Comparison of ENCODE assay signal across 20 mouse cellular contexts in genomic region chr2:102894785-102895184, GRCm38 (mm10). TPM values are rescaled to one million over a fixed set of nuclear protein-coding genes. Genes with fewer than 3 reads are reported as not detected.
A peak's percentile ranks its signal among the peaks of the same experiment; 100 is the strongest.
DNase-seq lines count a peak whose midpoint lies in the region; ATAC-seq and TF ChIP-seq lines count a peak whose summit lies in the region.
"Had no signal": no experiment of that assay in that cellular context is flagged by ENCODE, and none has a peak within 500 bp of the region (broad histone marks: within the 10 kb centered on the region; RNA-seq: fewer than 3 reads in every experiment).

No protein-coding gene starts in this region.

- peak; percentile 24 to 28 for DNase-seq in adrenal gland, postnatal 36 days
- no peak for DNase-seq in adrenal gland, postnatal 4 days (ENCODE audit: low spot score in 2 of 2)
- no peak for DNase-seq in CH12.LX (ENCODE audit: extremely low read depth)
- peak; percentile 58 for DNase-seq in lung, postnatal 25 days (ENCODE audit: low spot score)
- DNase-seq in hindbrain, embryonic 11.5 days (ENCODE audit: low spot score): no peak
- no peak for DNase-seq in layer of hippocampus, postnatal 10 days (ENCODE audit: low spot score in 2 of 2)
- DNase-seq: cerebellum, postnatal 10 days; gastrocnemius, adult 2 months; heart, adult 11 months; kidney, adult 9 months; kidney, postnatal 36 days had no signal

- H3K4me2 ChIP-seq in CH12.LX (ENCODE audit: insufficient read depth, low read depth, poor library complexity, severe bottlenecking): peak overlapping the region; percentile 21; the same call in 1 of the 2 replicates
- H3K4me2 ChIP-seq in hindbrain, embryonic 11.5 days (replicated peaks; ENCODE audit: low read depth, low read length): no peak overlapping the region
- H3K4me2 ChIP-seq: forebrain, embryonic 15.5 days; heart, embryonic 15.5 days; limb, embryonic 15.5 days; neural tube, embryonic 12.5 days had no signal

- no peak overlapping the region for H3K9ac ChIP-seq in CH12.LX (ENCODE audit: insufficient read depth, low read depth)
- no peak overlapping the region for H3K9ac ChIP-seq in hindbrain, embryonic 11.5 days (ENCODE audit: low read depth, low read length)
- H3K9ac ChIP-seq: forebrain, embryonic 15.5 days; heart, embryonic 15.5 days; limb, embryonic 15.5 days; neural tube, embryonic 12.5 days had no signal

- H3K4me3 ChIP-seq in CH12.LX (replicated peaks in 1 of 3; ENCODE audit: low read depth in 2 of 3, low read length in 2 of 3, poor library complexity in 1 of 3): no peak overlapping the region
- no peak overlapping the region for H3K4me3 ChIP-seq in hindbrain, embryonic 11.5 days (ENCODE audit: low read depth, low read length)
- H3K4me3 ChIP-seq: forebrain, embryonic 15.5 days; gastrocnemius, adult 2 months; heart, embryonic 15.5 days; limb, embryonic 15.5 days; neural tube, embryonic 12.5 days had no signal

- TF ChIP-seq CTCF in CH12.LX (conservative IDR thresholded peaks at IDR 0.05 in 1 of 2, IDR thresholded peaks at IDR 0.05 in 1 of 2; ENCODE audit: low read depth in 2 of 2, low read length in 2 of 2): no peak

- H3K79me2 ChIP-seq in CH12.LX (replicated peaks; ENCODE audit: control insufficient read depth, extremely low read depth, insufficient read depth, poor library complexity, severe bottlenecking): peaks cover 94% of the 10 kb centered on the region

- dilution Hi-C loops in CH12.LX (cut with MboI; ENCODE audit: extremely low pct_ligation_motif_present, extremely low pct_unique_long_range_greater_than_20kb, low sequenced_read_pairs): no loop called here

- 76% methylated on average over 4 of the region's 4 CpGs for WGBS in hindbrain, embryonic 11.5 days

- no peaks in the 10 kb centered on the region for H3K9me3 ChIP-seq in CH12.LX (replicated peaks; ENCODE audit: low read length)
- no peaks in the 10 kb centered on the region for H3K9me3 ChIP-seq in hindbrain, embryonic 11.5 days (ENCODE audit: control insufficient read depth, low read length)
- H3K9me3 ChIP-seq: forebrain, embryonic 15.5 days; heart, embryonic 15.5 days; limb, embryonic 15.5 days; neural tube, embryonic 12.5 days had no signal

- no peak for TF ChIP-seq RAD21 in CH12.LX (IDR thresholded peaks at IDR 0.05; ENCODE audit: low read depth, low read length)

- TF ChIP-seq POLR2A in CH12.LX (IDR thresholded peaks at IDR 0.05; ENCODE audit: low read depth, low read length): no peak

- H3K36me3 ChIP-seq in CH12.LX (replicated peaks in 1 of 2; ENCODE audit: control insufficient read depth in 1 of 2, insufficient read depth in 1 of 2, low read length in 1 of 2): peaks cover 24 to 74% of the 10 kb centered on the region in 2 experiments
- no peaks in the 10 kb centered on the region for H3K36me3 ChIP-seq in hindbrain, embryonic 11.5 days (ENCODE audit: control insufficient read depth, insufficient read depth, low read length)
- H3K36me3 ChIP-seq: forebrain, embryonic 15.5 days; heart, embryonic 15.5 days; limb, embryonic 15.5 days; neural tube, embryonic 12.5 days had no signal

- in situ Hi-C loops in CH12.LX (cut with MboI; ENCODE audit: low pct_ligation_motif_present, low pct_unique_long_range_greater_than_20kb, low sequenced_read_pairs): loop anchor here (5.0 kb wide), 1 partner anchor 38 kb away; no protein-coding TSS in a partner anchor

- H3K27ac ChIP-seq in CH12.LX (ENCODE audit: insufficient read depth, low read depth): 0 out of 2 replicates have a peak overlapping the region, but pooled peaks have one; percentile 4
- no peak overlapping the region for H3K27ac ChIP-seq in hindbrain, embryonic 11.5 days (ENCODE audit: low read depth, low read length)
- H3K27ac ChIP-seq: forebrain, embryonic 15.5 days; gastrocnemius, adult 2 months; heart, embryonic 15.5 days; limb, embryonic 15.5 days; neural tube, embryonic 12.5 days had no signal

- TF ChIP-seq EP300 in CH12.LX (IDR thresholded peaks at IDR 0.05; ENCODE audit: low read length): no peak

- peak; percentile 61 for ATAC-seq in monocyte, adult 5-6 weeks (replicated peaks; ENCODE audit: insufficient number of reproducible peaks, low FRiP score, low TSS enrichment, poor library complexity, severe bottlenecking)
- no peak for ATAC-seq in hindbrain, embryonic 11.5 days (ENCODE audit: low FRiP score)
- no peak for ATAC-seq in erythroid progenitor cell, adult 5-6 weeks (replicated peaks; ENCODE audit: low FRiP score, poor library complexity, severe bottlenecking)
- ATAC-seq: activated CD4-positive, CD25-positive, alpha-beta regulatory T cell, adult 4 months; forebrain, embryonic 15.5 days; midbrain, embryonic 16.5 days; Patski had no signal

- H3K4me1 ChIP-seq in CH12.LX (ENCODE audit: control insufficient read depth in 1 of 2, insufficient read depth in 2 of 2): peaks cover 27 to 77% of the 10 kb centered on the region in 2 experiments
- H3K4me1 ChIP-seq in hindbrain, embryonic 11.5 days (replicated peaks; ENCODE audit: control insufficient read depth, insufficient read depth, low read length): no peaks in the 10 kb centered on the region
- H3K4me1 ChIP-seq: forebrain, embryonic 15.5 days; neural tube, embryonic 12.5 days had no signal

- no peaks in the 10 kb centered on the region for H3K27me3 ChIP-seq in CH12.LX (replicated peaks)
- H3K27me3 ChIP-seq in hindbrain, embryonic 11.5 days (ENCODE audit: control insufficient read depth, insufficient read depth, low read length): no peaks in the 10 kb centered on the region
- H3K27me3 ChIP-seq: forebrain, embryonic 15.5 days; heart, embryonic 15.5 days; limb, embryonic 15.5 days; Patski had no signal

TF ChIP-seq in CH12.LX, 34 proteins besides CTCF, POLR2A, EP300 and RAD21:
- TF ChIP-seq MAX (IDR thresholded peaks at IDR 0.05; ENCODE audit: low read length) (no peak), MXI1 (IDR thresholded peaks at IDR 0.05; ENCODE audit: low read depth, low read length) (no peak), PAX5 (IDR thresholded peaks at IDR 0.05; ENCODE audit: low read length) (no peak), JUND (conservative IDR thresholded peaks at IDR 0.05; ENCODE audit: low read depth, low read length) (no peak), ZMIZ1 (IDR thresholded peaks at IDR 0.05; ENCODE audit: low read depth, low read length) (no peak), USF1 (IDR thresholded peaks at IDR 0.05; ENCODE audit: low read depth, low read length) (no peak), ZC3H11A (IDR thresholded peaks at IDR 0.05; ENCODE audit: low read depth, low read length) (no peak), SIN3A (IDR thresholded peaks at IDR 0.05; ENCODE audit: low read length) (no peak), NRF1 (IDR thresholded peaks at IDR 0.05; ENCODE audit: low read depth, low read length) (no peak), JUN (IDR thresholded peaks at IDR 0.05; ENCODE audit: insufficient read depth, low read depth, low read length) (no peak), E2F4 (IDR thresholded peaks at IDR 0.05; ENCODE audit: insufficient replicate concordance, low read depth, low read length) (no peak), CHD2 (IDR thresholded peaks at IDR 0.05; ENCODE audit: low read length) (no peak), KAT2A (IDR thresholded peaks at IDR 0.05; ENCODE audit: insufficient replicate concordance, low read length) (no peak)

RNA-seq across cellular contexts. Expression of gene Cd44, which starts 6.7 kb away (rescaled TPM):
- total RNA-seq in adrenal gland, postnatal 36 days (2021): 10 to 100 TPM; 59.9 to 62.0 TPM
- total RNA-seq in adrenal gland, postnatal 4 days (2021): 10 to 100 TPM; 29.4 to 33.4 TPM
- 122 and 153 TPM in 2 replicates for total RNA-seq in CH12.LX (2012; rRNA removed)
- 93.3 and 112 TPM in 2 replicates for total RNA-seq in CH12.LX (2014; rRNA removed)
- polyA plus RNA-seq in CH12.LX (2012; ENCODE audit: insufficient read length, low read depth): 95.3 and 102 TPM in 2 replicates
- 371 to 440 TPM (median 391 TPM) in 3 replicates for total RNA-seq in monocyte, adult 5-6 weeks (2017)
- 3.7 and 4.1 TPM in 2 replicates for polyA plus RNA-seq in hindbrain, embryonic 11.5 days (2014; fragmentation: Nextera tagmentation; extraction: Ambion mirVana)
- total RNA-seq in layer of hippocampus, postnatal 10 days (2021): 10 to 100 TPM; 10.2 to 10.9 TPM
- 51.5 and 61.6 TPM in 2 replicates for total RNA-seq in erythroid progenitor cell, adult 5-6 weeks (2015; ENCODE audit: low replicate concordance)
- total RNA-seq in erythroid progenitor cell, adult 5-6 weeks (2017; ENCODE audit: low replicate concordance): 30.2 and 31.8 TPM in 2 replicates

Comparison
In these comparisons a context has a peak if more than half of its experiments do, and no peak if none do; other contexts are left out.
1. DNase-seq: peak in adrenal gland, postnatal 36 days (2 of 2) and lung, postnatal 25 days (single experiment); none in adrenal gland, postnatal 4 days (0 of 2), CH12.LX (single experiment), hindbrain, embryonic 11.5 days (single experiment) and layer of hippocampus, postnatal 10 days (0 of 2).